Mouse (Mus musculus) liver, embryonic 16.5 days (tissue): ENCODE results near the gene Eml5. TPM values are rescaled to one million over a fixed set of nuclear protein-coding genes. Genes with fewer than 3 reads are reported as not detected.

Experiments used
- ATAC-seq: fragments of 200-750 bp; cut with Nextera tagmentation; 2 replicates; pipeline ENCODE4 v1.8.0; 2017; ENCODE audit warnings: low read depth, mild to moderate bottlenecking, moderate number of reproducible peaks, moderate library complexity
- H3K27ac ChIP-seq: fragments of 300-500 bp; sonication (generic); 2 replicates; pipeline ENCODE4 v1.5.1; 2014; ENCODE audit warnings: mild to moderate bottlenecking, low read length
- H3K27me3 ChIP-seq: fragments of 300-500 bp; sonication (generic); 2 replicates; pipeline ENCODE4 v1.6.1; 2014; ENCODE audit warnings: low read depth, low read length, mixed read lengths; ENCODE audit not compliant: control insufficient read depth, insufficient read depth
- H3K36me3 ChIP-seq: fragments of 300-500 bp; sonication (generic); 2 replicates; pipeline ENCODE4 v1.6.1; 2014; ENCODE audit warnings: mild to moderate bottlenecking; ENCODE audit not compliant: control insufficient read depth, insufficient read depth
- H3K4me1 ChIP-seq: fragments of 300-500 bp; sonication (generic); 2 replicates; pipeline ENCODE4 v1.6.1; 2014; ENCODE audit warnings: low read depth, low read length, mixed read lengths; ENCODE audit not compliant: control insufficient read depth
- H3K4me2 ChIP-seq: fragments of 300-500 bp; sonication (generic); 2 replicates; pipeline ENCODE4 v1.6.1; 2014; ENCODE audit warnings: low read depth, low read length, mixed read lengths
- H3K4me3 ChIP-seq: fragments of 300-500 bp; sonication (generic); 2 replicates; pipeline ENCODE4 v1.5.1; 2014; ENCODE audit warnings: low read depth, mild to moderate bottlenecking, low read length
- H3K9ac ChIP-seq: fragments of 300-500 bp; sonication (generic); 2 replicates; pipeline ENCODE4 v1.6.1; 2014; ENCODE audit warnings: low read depth, low read length
- H3K9me3 ChIP-seq: fragments of 300-500 bp; sonication (generic); replicated peaks from 2 replicates; pipeline ENCODE4 v1.6.1; 2016; ENCODE audit warnings: low read length; ENCODE audit not compliant: control insufficient read depth
- WGBS: fragments of 180-500 bp; shearing (Covaris S2); extraction: QIAGEN DNeasy Blood & Tissue Kit; methylation state at CpG from one replicate; pipeline ENCODE4 v1.1.7; 2014; ENCODE audit not compliant: insufficient replicate concordance; 5-methylcytosine and 5-hydroxymethylcytosine counted together
- polyA plus RNA-seq: library from polyadenylated mRNA; unstranded; fragments of >200 nt; fragmentation: Nextera tagmentation; extraction: Ambion mirVana; gene quantifications from 2 replicates; pipeline ENCODE4 v1.2.1, GENCODE M21; 2015

The Eml5 gene
- polyA plus RNA-seq, 1 experiment from 2014 or later: 0.37 TPM

- H3K9ac ChIP-seq: no peak overlapping the region
- WGBS: 63% methylated on average over 3 of the region's 3 CpGs
- ATAC-seq: no peak
Measured at GRCm38 (mm10) chr12:98844774-98845173, 56.5 kb downstream of the Eml5 start.

GRCm38 (mm10) chr12:98840135-98840534 is 61.1 kb downstream of the Eml5 start:
- no peak for ATAC-seq
- no peaks in the 10 kb centered on the region for H3K9me3 ChIP-seq
- H3K36me3 ChIP-seq: no peaks in the 10 kb centered on the region
- H3K9ac ChIP-seq: no peak overlapping the region
- H3K27ac ChIP-seq: no peak overlapping the region
- H3K4me3 ChIP-seq: no peak overlapping the region
- 53% methylated on average over 3 of the region's 3 CpGs for WGBS
- H3K4me2 ChIP-seq: no peak overlapping the region
- no peaks in the 10 kb centered on the region for H3K27me3 ChIP-seq
- no peaks in the 10 kb centered on the region for H3K4me1 ChIP-seq

More at GRCm38 (mm10) chr12:98844774-98845173, 56.5 kb downstream of the Eml5 start:
- Histone ChIP-seq H3K36me3 (no peaks in the 10 kb centered on the region), H3K27ac (no peak overlapping the region), H3K27me3 (no peaks in the 10 kb centered on the region), H3K4me3 (no peak overlapping the region), H3K4me2 (no peak overlapping the region), H3K9me3 (no peaks in the 10 kb centered on the region), H3K4me1 (no peaks in the 10 kb centered on the region)

GRCm38 (mm10) chr12:98837940-98838339 is 63.3 kb downstream of the Eml5 start:
- Histone ChIP-seq H3K27me3 (no peaks in the 10 kb centered on the region), H3K9me3 (no peaks in the 10 kb centered on the region), H3K9ac (no peak overlapping the region), H3K27ac (no peak overlapping the region), H3K36me3 (no peaks in the 10 kb centered on the region), H3K4me1 (no peaks in the 10 kb centered on the region), H3K4me2 (no peak overlapping the region), H3K4me3 (no peak overlapping the region)
- ATAC-seq: no peak
- WGBS: 44% methylated on average over 3 of the region's 3 CpGs

- 57% methylated on average over 2 of the region's 2 CpGs for WGBS
- no peak for ATAC-seq
- Histone ChIP-seq H3K4me3 (no peak overlapping the region), H3K9me3 (no peaks in the 10 kb centered on the region), H3K4me1 (no peaks in the 10 kb centered on the region), H3K27ac (no peak overlapping the region), H3K4me2 (no peak overlapping the region), H3K27me3 (no peaks in the 10 kb centered on the region), H3K9ac (no peak overlapping the region), H3K36me3 (no peaks in the 10 kb centered on the region)
Measured at GRCm38 (mm10) chr12:98835466-98835865, 65.8 kb downstream of the Eml5 start.

- Histone ChIP-seq H3K4me2 (no peak overlapping the region), H3K36me3 (no peaks in the 10 kb centered on the region), H3K9ac (no peak overlapping the region), H3K9me3 (no peaks in the 10 kb centered on the region), H3K4me3 (no peak overlapping the region), H3K27me3 (no peaks in the 10 kb centered on the region), H3K4me1 (no peaks in the 10 kb centered on the region), H3K27ac (no peak overlapping the region)
- ATAC-seq: no peak
- WGBS: 73% methylated on average over 2 of the region's 2 CpGs
Measured at GRCm38 (mm10) chr12:98834879-98835278, 66.4 kb downstream of the Eml5 start.

- no peaks in the 10 kb centered on the region for H3K9me3 ChIP-seq
- ATAC-seq: no peak
- no peak overlapping the region for H3K4me3 ChIP-seq
Measured at GRCm38 (mm10) chr12:98833901-98834300, 67.4 kb downstream of the Eml5 start.

GRCm38 (mm10) chr12:98832929-98833598 is 68.2 kb downstream of the Eml5 start:
- no peak overlapping the region for H3K4me2 ChIP-seq
- WGBS: 51% methylated on average over 8 of the region's 8 CpGs
- ATAC-seq: no peak
- H3K9me3 ChIP-seq: no peaks in the 10 kb centered on the region
- no peaks in the 10 kb centered on the region for H3K36me3 ChIP-seq
- no peak overlapping the region for H3K27ac ChIP-seq
- no peaks in the 10 kb centered on the region for H3K27me3 ChIP-seq
- no peak overlapping the region for H3K9ac ChIP-seq
- no peaks in the 10 kb centered on the region for H3K4me1 ChIP-seq
- H3K4me3 ChIP-seq: no peak overlapping the region

More at GRCm38 (mm10) chr12:98833901-98834300, 67.4 kb downstream of the Eml5 start:
- H3K36me3 ChIP-seq: no peaks in the 10 kb centered on the region
- no peak overlapping the region for H3K9ac ChIP-seq
- H3K4me1 ChIP-seq: no peaks in the 10 kb centered on the region
- no peak overlapping the region for H3K27ac ChIP-seq
- WGBS: 62% methylated on average over 1 of the region's 1 CpGs
- no peak overlapping the region for H3K4me2 ChIP-seq
- no peaks in the 10 kb centered on the region for H3K27me3 ChIP-seq

- Histone ChIP-seq H3K4me3 (no peak overlapping the region), H3K9me3 (no peaks in the 10 kb centered on the region), H3K27me3 (no peaks in the 10 kb centered on the region), H3K9ac (no peak overlapping the region), H3K27ac (no peak overlapping the region), H3K36me3 (no peaks in the 10 kb centered on the region), H3K4me1 (no peaks in the 10 kb centered on the region), H3K4me2 (no peak overlapping the region)
- ATAC-seq: no peak
- WGBS: 50% methylated on average over 7 of the region's 7 CpGs
Measured at GRCm38 (mm10) chr12:98831122-98831521, 70.2 kb downstream of the Eml5 start.

GRCm38 (mm10) chr12:98820781-98821180 is 80.5 kb downstream of the Eml5 start:
- Histone ChIP-seq H3K4me1 (no peaks in the 10 kb centered on the region), H3K27me3 (no peaks in the 10 kb centered on the region), H3K9me3 (no peaks in the 10 kb centered on the region), H3K4me2 (no peak overlapping the region), H3K9ac (no peak overlapping the region), H3K4me3 (no peak overlapping the region), H3K36me3 (no peaks in the 10 kb centered on the region), H3K27ac (no peak overlapping the region)
- ATAC-seq: no peak
- 59% methylated on average over 2 of the region's 2 CpGs for WGBS
